Mouse (Mus musculus): Measurements from ENCODE around the gene Ccnd3.
A peak's percentile ranks its signal among the peaks of the same experiment; 100 is the strongest.
"Not testable (repeated sequence)": the region's sequence is repeated elsewhere in the genome, so short reads cannot be mapped to it uniquely, and the experiment has no call there.

The Ccnd3 gene

GRCm38 (mm10) chr17:47614018-47614417 is 109.2 kb downstream of the Ccnd3 start:
- DNase-seq (ENCODE audit: low read depth in 1 of 2, low spot score in 2 of 2) = no peak

GRCm38 (mm10) chr17:47616119-47616518 is 111.3 kb downstream of the Ccnd3 start:
- no peak for DNase-seq (ENCODE audit: low read depth in 1 of 2, low spot score in 2 of 2)

GRCm38 (mm10) chr17:47616652-47617051 is 111.8 kb downstream of the Ccnd3 start:
- no peak for DNase-seq (ENCODE audit: low read depth in 1 of 2, low spot score in 2 of 2)

- no peak for DNase-seq (ENCODE audit: low read depth in 1 of 2, low spot score in 2 of 2)
These were observed 112.9 kb downstream of the Ccnd3 start for GRCm38 (mm10) chr17:47617605-47618307.

- DNase-seq (ENCODE audit: low read depth in 1 of 2, low spot score in 2 of 2) = no peak
These were observed 113.9 kb downstream of the Ccnd3 start for GRCm38 (mm10) chr17:47618556-47619311.

GRCm38 (mm10) chr17:47622912-47623554 is 118.2 kb downstream of the Ccnd3 start:
- no peak for DNase-seq (ENCODE audit: low read depth in 1 of 2, low spot score in 2 of 2)

- DNase-seq (ENCODE audit: low read depth in 1 of 2, low spot score in 2 of 2) = not testable (repeated sequence)
These were observed 119.7 kb downstream of the Ccnd3 start for GRCm38 (mm10) chr17:47624572-47624971.

GRCm38 (mm10) chr17:47625088-47625487 is 120.2 kb downstream of the Ccnd3 start:
- no peak for DNase-seq (ENCODE audit: low read depth in 1 of 2, low spot score in 2 of 2)

GRCm38 (mm10) chr17:47626031-47626430 is 121.2 kb downstream of the Ccnd3 start:
- no peak for DNase-seq (ENCODE audit: low read depth in 1 of 2, low spot score in 2 of 2)

- no peak for DNase-seq (ENCODE audit: low read depth in 1 of 2, low spot score in 2 of 2)
These were observed 122.9 kb downstream of the Ccnd3 start for GRCm38 (mm10) chr17:47627791-47628190.

GRCm38 (mm10) chr17:47628851-47629676 is 124.2 kb downstream of the Ccnd3 start:
- peak; percentile 76 to 87 for DNase-seq (ENCODE audit: low read depth in 1 of 2, low spot score in 2 of 2)

- DNase-seq (ENCODE audit: low read depth in 1 of 2, low spot score in 2 of 2) = no peak
These were observed 125.1 kb downstream of the Ccnd3 start for GRCm38 (mm10) chr17:47629717-47630677.

- DNase-seq (ENCODE audit: low read depth in 1 of 2, low spot score in 2 of 2) = no peak
These were observed 125.8 kb downstream of the Ccnd3 start, which contains the start of gene Usp49 for GRCm38 (mm10) chr17:47630678-47631065. Gene Usp49, plus strand, starts transcription at chr17:47630690.

- no peak for DNase-seq (ENCODE audit: low read depth in 1 of 2, low spot score in 2 of 2)
These were observed 127.5 kb downstream of the Ccnd3 start for GRCm38 (mm10) chr17:47632181-47632840.

- DNase-seq (ENCODE audit: low read depth in 1 of 2, low spot score in 2 of 2) = no peak
These were observed 129.3 kb downstream of the Ccnd3 start for GRCm38 (mm10) chr17:47633999-47634770.

- DNase-seq (ENCODE audit: low read depth in 1 of 2, low spot score in 2 of 2) = no peak
These were observed 138.1 kb downstream of the Ccnd3 start for GRCm38 (mm10) chr17:47642992-47643391.

- DNase-seq (ENCODE audit: low read depth in 1 of 2, low spot score in 2 of 2) = peak; percentile 35 to 58
These were observed 141.8 kb downstream of the Ccnd3 start for GRCm38 (mm10) chr17:47646683-47647082.

GRCm38 (mm10) chr17:47648966-47649365 is 144.1 kb downstream of the Ccnd3 start:
- no peak for DNase-seq (ENCODE audit: low read depth in 1 of 2, low spot score in 2 of 2)
